Mouse (Mus musculus) forebrain, embryonic 12.5 days (tissue): ENCODE data around the gene Dhdh. TPM values are rescaled to one million over a fixed set of nuclear protein-coding genes. Genes with fewer than 3 reads are reported as not detected.
A peak's percentile ranks its signal among the peaks of the same experiment; 100 is the strongest.
"Not testable (repeated sequence)": the region's sequence is repeated elsewhere in the genome, so short reads cannot be mapped to it uniquely, and the experiment has no call there.

ENCODE experiments used
- ATAC-seq: fragments of 200-750 bp; cut with Nextera tagmentation; 2 replicates; pipeline ENCODE4 v1.8.0; 2017; ENCODE audit warnings: moderate TSS enrichment; ENCODE audit not compliant: low FRiP score
- H3K27ac ChIP-seq: fragments of 300-500 bp; sonication (generic); 2 replicates; pipeline ENCODE4 v1.5.1; 2016; ENCODE audit warnings: mild to moderate bottlenecking
- H3K27me3 ChIP-seq: fragments of 300-500 bp; sonication (generic); 2 replicates; pipeline ENCODE4 v1.6.1; 2016; ENCODE audit warnings: mild to moderate bottlenecking
- H3K36me3 ChIP-seq: fragments of 300-500 bp; sonication (generic); replicated peaks from 2 replicates; pipeline ENCODE4 v1.6.1; 2016; ENCODE audit warnings: mild to moderate bottlenecking
- H3K4me1 ChIP-seq: fragments of 300-500 bp; sonication (generic); 2 replicates; pipeline ENCODE4 v1.6.1; 2016
- H3K4me2 ChIP-seq: fragments of 300-500 bp; sonication (generic); 2 replicates; pipeline ENCODE4 v1.6.1; 2016; ENCODE audit warnings: mild to moderate bottlenecking, moderate library complexity
- H3K4me3 ChIP-seq: fragments of 300-500 bp; sonication (generic); replicated peaks from 2 replicates; pipeline ENCODE4 v1.5.1; 2016; ENCODE audit warnings: mild to moderate bottlenecking
- H3K9ac ChIP-seq: fragments of 300-500 bp; sonication (generic); 2 replicates; pipeline ENCODE4 v1.6.1; 2016; ENCODE audit warnings: mild to moderate bottlenecking
- H3K9me3 ChIP-seq: fragments of 300-500 bp; sonication (generic); 2 replicates; pipeline ENCODE4 v1.6.1; 2016
- WGBS: fragments of 180-500 bp; shearing (Covaris S2); methylation state at CpG from one replicate; pipeline ENCODE4 v1.1.7; 2016; 5-methylcytosine and 5-hydroxymethylcytosine counted together
- polyA plus RNA-seq: library from polyadenylated mRNA; unstranded; fragments of >200 nt; fragmentation: Nextera tagmentation; extraction: Ambion mirVana; gene quantifications from 2 replicates; pipeline ENCODE4 v1.2.1, GENCODE M21; 2016

Dhdh gene
- polyA plus RNA-seq, 1 experiment from 2014 or later = 3.0 TPM

GRCm38 (mm10) chr7:45522957-45523676 is 34.5 kb upstream of the Dhdh start:
- Histone ChIP-seq H3K4me3 (no peak overlapping the region), H3K36me3 (0 out of 2 replicates have a peak, but pooled peaks cover 4% of the 10 kb centered on the region), H3K4me2 (no peak overlapping the region; the same call in 1 of the 2 replicates), H3K9me3 (no peaks in the 10 kb centered on the region), H3K4me1 (peaks cover 19% of the 10 kb centered on the region), H3K27me3 (no peaks in the 10 kb centered on the region), H3K27ac (no peak overlapping the region), H3K9ac (0 out of 2 replicates have a peak overlapping the region, but pooled peaks have one; percentile 5)
- WGBS = 74% methylated on average over 18 of the region's 18 CpGs
- ATAC-seq = no peak

GRCm38 (mm10) chr7:45522194-45522752 is 33.7 kb upstream of the Dhdh start:
- no peaks in the 10 kb centered on the region for H3K9me3 ChIP-seq
- H3K4me1 ChIP-seq = peaks cover 19% of the 10 kb centered on the region
- 0 out of 2 replicates have a peak overlapping the region, but pooled peaks have one; percentile 12 for H3K9ac ChIP-seq
- H3K4me3 ChIP-seq = peak overlapping the region; percentile 55
- 58% methylated on average over 16 of the region's 16 CpGs for WGBS
- 0 out of 2 replicates have a peak, but pooled peaks cover 4% of the 10 kb centered on the region for H3K36me3 ChIP-seq
- no peak overlapping the region for H3K27ac ChIP-seq
- no peak; the same call in 1 of the 2 replicates for ATAC-seq
- no peaks in the 10 kb centered on the region for H3K27me3 ChIP-seq
- peak overlapping the region; percentile 54 for H3K4me2 ChIP-seq

GRCm38 (mm10) chr7:45521728-45522184 is 33.2 kb upstream of the Dhdh start:
- ATAC-seq = peak; percentile 80
- no peaks in the 10 kb centered on the region for H3K9me3 ChIP-seq
- H3K4me1 ChIP-seq = peaks cover 19% of the 10 kb centered on the region
- H3K27me3 ChIP-seq = no peaks in the 10 kb centered on the region
- peak overlapping the region; percentile 83 for H3K27ac ChIP-seq
- under 1% methylated on average over 28 of the region's 28 CpGs for WGBS
- H3K4me3 ChIP-seq = peak overlapping the region; percentile 55
- 0 out of 2 replicates have a peak, but pooled peaks cover 4% of the 10 kb centered on the region for H3K36me3 ChIP-seq
- H3K9ac ChIP-seq = peak overlapping the region; percentile 57
- peak overlapping the region; percentile 54 for H3K4me2 ChIP-seq

GRCm38 (mm10) chr7:45520605-45521004 is 32.0 kb upstream of the Dhdh start:
- Histone ChIP-seq H3K27me3 (no peaks in the 10 kb centered on the region), H3K4me1 (peaks cover 19% of the 10 kb centered on the region), H3K4me2 (no peak overlapping the region), H3K27ac (no peak overlapping the region), H3K4me3 (no peak overlapping the region), H3K9me3 (no peaks in the 10 kb centered on the region), H3K9ac (no peak overlapping the region), H3K36me3 (0 out of 2 replicates have a peak, but pooled peaks cover 4% of the 10 kb centered on the region)
- no peak for ATAC-seq
- WGBS = 91% methylated on average over 7 of the region's 7 CpGs

- ATAC-seq = no peak
Measured at GRCm38 (mm10) chr7:45519345-45520120, 30.9 kb upstream of the Dhdh start.

GRCm38 (mm10) chr7:45518618-45519017 is 30.0 kb upstream of the Dhdh start:
- 90% methylated on average over 16 of the region's 16 CpGs for WGBS
- no peaks in the 10 kb centered on the region for H3K27me3 ChIP-seq
- H3K9me3 ChIP-seq = no peaks in the 10 kb centered on the region
- 0 out of 2 replicates have a peak, but pooled peaks cover 1% of the 10 kb centered on the region for H3K36me3 ChIP-seq
- no peak overlapping the region for H3K9ac ChIP-seq
- H3K4me3 ChIP-seq = no peak overlapping the region
- ATAC-seq = no peak
- peaks cover 4% of the 10 kb centered on the region; the same call in 1 of the 2 replicates for H3K4me1 ChIP-seq
- H3K4me2 ChIP-seq = no peak overlapping the region
- no peak overlapping the region for H3K27ac ChIP-seq

More at GRCm38 (mm10) chr7:45519345-45520120, 30.9 kb upstream of the Dhdh start:
- Histone ChIP-seq H3K4me2 (no peak overlapping the region), H3K9ac (no peak overlapping the region), H3K36me3 (0 out of 2 replicates have a peak, but pooled peaks cover 4% of the 10 kb centered on the region), H3K4me3 (no peak overlapping the region), H3K27ac (no peak overlapping the region), H3K27me3 (no peaks in the 10 kb centered on the region), H3K4me1 (peaks cover 8% of the 10 kb centered on the region; the same call in 1 of the 2 replicates), H3K9me3 (no peaks in the 10 kb centered on the region)
- WGBS = 81% methylated on average over 8 of the region's 8 CpGs

GRCm38 (mm10) chr7:45516846-45517245 is 28.2 kb upstream of the Dhdh start:
- not testable (repeated sequence) for H3K36me3 ChIP-seq, H3K27me3 ChIP-seq, H3K4me2 ChIP-seq, H3K9ac ChIP-seq, H3K4me1 ChIP-seq, H3K27ac ChIP-seq, ATAC-seq, H3K4me3 ChIP-seq, H3K9me3 ChIP-seq
- WGBS = 69% methylated on average over 5 of the region's 5 CpGs

GRCm38 (mm10) chr7:45515436-45515835 is 26.8 kb upstream of the Dhdh start:
- WGBS = 32% methylated on average over 16 of the region's 16 CpGs
- no peaks in the 10 kb centered on the region for H3K36me3 ChIP-seq
- H3K4me2 ChIP-seq = no peak overlapping the region
- H3K4me1 ChIP-seq = no peaks in the 10 kb centered on the region
- no peak for ATAC-seq
- H3K27me3 ChIP-seq = no peaks in the 10 kb centered on the region
- H3K4me3 ChIP-seq = no peak overlapping the region
- no peak overlapping the region for H3K9ac ChIP-seq
- no peaks in the 10 kb centered on the region for H3K9me3 ChIP-seq
- no peak overlapping the region for H3K27ac ChIP-seq

GRCm38 (mm10) chr7:45514411-45514810 is 25.8 kb upstream of the Dhdh start:
- H3K27me3 ChIP-seq = no peaks in the 10 kb centered on the region
- no peak overlapping the region for H3K27ac ChIP-seq
- WGBS = 83% methylated on average over 7 of the region's 7 CpGs
- no peak overlapping the region for H3K4me2 ChIP-seq
- H3K9ac ChIP-seq = no peak overlapping the region
- H3K4me3 ChIP-seq = no peak overlapping the region
- no peaks in the 10 kb centered on the region for H3K36me3 ChIP-seq
- no peak for ATAC-seq
- H3K9me3 ChIP-seq = no peaks in the 10 kb centered on the region
- peaks cover 4% of the 10 kb centered on the region for H3K4me1 ChIP-seq

- H3K4me1 ChIP-seq = peaks cover 14% of the 10 kb centered on the region
- H3K9ac ChIP-seq = peak within 1 kb of the TSS; percentile 75
- no peaks in the 10 kb centered on the region for H3K27me3 ChIP-seq
- peak within 1 kb of the TSS; percentile 69 for H3K4me3 ChIP-seq
- no peaks in the 10 kb centered on the region for H3K9me3 ChIP-seq
- peak within 1 kb of the TSS; percentile 62 for H3K4me2 ChIP-seq
- peak within 1 kb of the TSS; percentile 88 for H3K27ac ChIP-seq
- peaks cover 9% of the 10 kb centered on the region for H3K36me3 ChIP-seq
- WGBS = under 1% methylated on average over 44 of the region's 44 CpGs
- peak; percentile 91 for ATAC-seq
Measured at GRCm38 (mm10) chr7:45509912-45510787, 21.5 kb upstream of the Dhdh start, which contains the start of gene Nucb1. Gene Nucb1, minus strand, starts transcription at chr7:45510406.

GRCm38 (mm10) chr7:45509181-45509882 is 20.7 kb upstream of the Dhdh start:
- peak overlapping the region; percentile 62 for H3K4me2 ChIP-seq
- no peaks in the 10 kb centered on the region for H3K27me3 ChIP-seq
- H3K27ac ChIP-seq = 0 out of 2 replicates have a peak overlapping the region, but pooled peaks have one; percentile 88
- no peaks in the 10 kb centered on the region for H3K9me3 ChIP-seq
- no peak for ATAC-seq
- peaks cover 14% of the 10 kb centered on the region for H3K4me1 ChIP-seq
- peaks cover 12% of the 10 kb centered on the region for H3K36me3 ChIP-seq
- peak overlapping the region; percentile 69 for H3K4me3 ChIP-seq
- WGBS = 45% methylated on average over 19 of the region's 19 CpGs
- H3K9ac ChIP-seq = peak overlapping the region; percentile 75
